Mouse (Mus musculus): ENCODE results near the gene Samd8. TPM values are rescaled to one million over a fixed set of nuclear protein-coding genes. Genes with fewer than 3 reads are reported as not detected.

Gene Samd8
- polyA plus RNA-seq, 1 experiment from 2014 or later: 10.6 TPM

DNA sequence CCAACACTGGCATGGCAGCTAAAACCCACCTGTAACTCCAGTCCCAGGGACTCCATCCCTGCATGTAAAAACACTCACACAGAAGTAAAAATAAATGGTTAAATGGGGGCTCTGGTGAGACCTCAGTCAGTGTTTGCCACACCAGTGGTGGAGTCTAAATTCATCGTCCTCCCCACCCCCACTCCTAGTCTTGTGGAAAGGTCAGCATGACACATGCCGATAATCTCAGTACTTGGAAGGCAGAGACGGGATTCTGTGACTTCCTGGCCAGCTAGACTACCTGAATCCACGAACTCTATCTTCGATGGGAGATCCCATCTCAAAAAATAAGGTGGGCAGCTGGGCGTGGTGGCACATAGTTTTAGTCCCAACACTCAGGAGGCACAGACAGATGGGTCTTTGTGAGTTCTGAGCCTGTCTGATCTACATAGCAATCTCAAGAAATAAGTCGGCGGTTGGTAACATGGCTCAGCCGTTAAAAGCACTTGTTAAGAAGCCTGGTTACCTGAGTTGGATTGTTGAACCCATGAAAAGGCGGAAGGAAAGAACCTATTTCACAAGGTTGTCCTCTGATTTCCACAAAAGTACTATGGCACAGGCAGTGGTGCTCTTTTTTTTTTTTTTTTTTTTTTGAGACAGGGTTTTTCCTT lies 61.5 kb downstream of the Samd8 start:
- WGBS: 88% methylated on average over 10 of the region's 10 CpGs
- no peak overlapping the region for H3K4me2 ChIP-seq (ENCODE audit: low read length)
- H3K9me3 ChIP-seq (ENCODE audit: control insufficient read depth, low read length): no peaks in the 10 kb centered on the region
- H3K36me3 ChIP-seq (ENCODE audit: control insufficient read depth, insufficient read depth, low read length): no peaks in the 10 kb centered on the region
- no peak overlapping the region for H3K9ac ChIP-seq (ENCODE audit: low read length)
- H3K27me3 ChIP-seq (replicated peaks; ENCODE audit: control insufficient read depth, insufficient read depth, low read length): no peaks in the 10 kb centered on the region
- H3K27ac ChIP-seq (ENCODE audit: low read depth): no peak overlapping the region
- DNase-seq (ENCODE audit: low spot score) (no peak), ATAC-seq (replicated peaks; ENCODE audit: low FRiP score, low TSS enrichment, low read depth) (no peak)
- H3K4me3 ChIP-seq (ENCODE audit: low read depth, low read length): no peak overlapping the region
- H3K4me1 ChIP-seq (replicated peaks; ENCODE audit: control insufficient read depth, insufficient read depth, low read length): 0 out of 2 replicates have a peak, but pooled peaks cover 4% of the 10 kb centered on the region

DNA sequence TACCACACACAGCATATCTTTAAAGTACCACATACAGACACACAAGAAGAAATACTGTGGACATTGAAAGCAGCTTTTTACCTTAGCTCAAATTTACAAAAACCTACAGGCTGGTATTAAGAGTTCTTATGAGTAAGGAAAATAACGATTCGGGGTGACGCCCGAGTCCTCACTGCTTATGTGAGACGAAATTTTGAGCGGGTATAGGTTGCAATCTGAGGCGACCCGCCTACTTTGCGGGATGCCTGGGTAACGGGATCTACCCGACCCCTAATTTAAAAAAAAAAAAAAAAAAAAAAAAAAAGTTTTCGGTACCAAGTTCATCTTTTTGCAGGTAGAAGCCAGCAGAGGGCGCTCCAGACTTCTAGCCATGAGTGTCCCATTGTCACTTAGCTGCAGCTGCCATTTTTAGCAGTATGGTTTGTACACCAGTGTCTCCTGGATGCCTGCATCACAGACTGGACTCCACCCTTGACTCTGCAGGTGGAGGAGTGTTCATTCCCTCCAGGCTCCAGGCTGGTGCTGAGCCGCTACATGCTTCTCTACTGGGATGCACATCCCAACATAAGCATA lies 62.3 kb downstream of the Samd8 start:
- ATAC-seq (replicated peaks; ENCODE audit: low FRiP score, low TSS enrichment, low read depth) (no peak; the same call in 1 of the 2 replicates), DNase-seq (ENCODE audit: low spot score) (peak; percentile 72)
- 24% methylated on average over 14 of the region's 14 CpGs for WGBS
- Histone ChIP-seq H3K4me1 (replicated peaks; ENCODE audit: control insufficient read depth, insufficient read depth, low read length) (0 out of 2 replicates have a peak, but pooled peaks cover 5% of the 10 kb centered on the region), H3K9ac (ENCODE audit: low read length) (no peak overlapping the region), H3K36me3 (ENCODE audit: control insufficient read depth, insufficient read depth, low read length) (no peaks in the 10 kb centered on the region), H3K4me3 (ENCODE audit: low read depth, low read length) (no peak overlapping the region), H3K27ac (ENCODE audit: low read depth) (no peak overlapping the region), H3K9me3 (ENCODE audit: control insufficient read depth, low read length) (no peaks in the 10 kb centered on the region), H3K4me2 (ENCODE audit: low read length) (no peak overlapping the region), H3K27me3 (replicated peaks; ENCODE audit: control insufficient read depth, insufficient read depth, low read length) (no peaks in the 10 kb centered on the region)

DNA sequence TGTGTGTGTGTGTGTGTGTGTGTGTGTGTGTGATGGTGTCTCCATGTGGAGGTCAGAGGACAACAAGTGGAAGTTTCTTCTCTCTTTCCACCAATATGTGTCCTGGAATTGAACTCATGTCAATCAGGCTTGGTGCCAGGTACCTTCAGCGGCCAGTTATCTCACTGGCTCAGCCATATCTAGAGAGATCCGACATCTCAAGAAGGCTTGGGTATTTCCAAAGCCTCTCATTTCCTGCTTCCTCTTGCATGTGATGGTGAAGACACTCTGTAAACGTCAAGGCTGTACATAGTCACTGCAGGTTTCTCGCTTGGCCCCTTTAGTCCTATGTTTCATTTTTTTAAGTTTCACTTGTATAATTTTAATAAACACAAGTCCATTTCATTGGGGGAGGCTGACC lies 62.9 kb downstream of the Samd8 start:
- H3K27ac ChIP-seq (ENCODE audit: low read depth): no peak overlapping the region
- no peaks in the 10 kb centered on the region for H3K9me3 ChIP-seq (ENCODE audit: control insufficient read depth, low read length)
- WGBS: 68% methylated on average over 4 of the region's 4 CpGs
- no peak overlapping the region for H3K4me2 ChIP-seq (ENCODE audit: low read length)
- DNase-seq (ENCODE audit: low spot score) (no peak), ATAC-seq (replicated peaks; ENCODE audit: low FRiP score, low TSS enrichment, low read depth) (no peak)
- H3K36me3 ChIP-seq (ENCODE audit: control insufficient read depth, insufficient read depth, low read length): no peaks in the 10 kb centered on the region
- no peaks in the 10 kb centered on the region for H3K27me3 ChIP-seq (replicated peaks; ENCODE audit: control insufficient read depth, insufficient read depth, low read length)
- no peak overlapping the region for H3K4me3 ChIP-seq (ENCODE audit: low read depth, low read length)
- H3K9ac ChIP-seq (ENCODE audit: low read length): no peak overlapping the region
- 0 out of 2 replicates have a peak, but pooled peaks cover 5% of the 10 kb centered on the region for H3K4me1 ChIP-seq (replicated peaks; ENCODE audit: control insufficient read depth, insufficient read depth, low read length)

DNA sequence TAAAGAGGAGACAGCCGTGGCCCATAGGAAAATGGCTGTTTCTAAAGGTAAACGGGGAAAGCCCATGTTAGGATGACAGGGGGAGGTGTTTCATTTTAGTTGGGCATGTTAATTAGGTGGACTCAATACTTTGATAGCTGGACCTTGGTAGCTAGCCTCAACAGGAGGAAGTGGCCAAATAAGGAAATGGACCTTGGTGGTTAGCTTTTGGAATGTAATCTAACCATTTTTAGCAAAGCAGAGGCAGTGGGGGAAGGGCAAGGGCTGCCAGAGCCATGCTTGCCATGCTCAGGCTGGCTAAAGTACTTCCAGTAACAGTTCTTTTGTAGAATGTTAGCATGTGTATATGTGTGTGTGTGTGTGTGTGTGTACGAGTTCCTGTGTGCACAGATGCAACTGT lies 63.5 kb downstream of the Samd8 start:
- whole genome bisulfite sequencing: 93% methylated on average over 3 of the region's 3 CpGs
- no peak overlapping the region for H3K9ac ChIP-seq (ENCODE audit: low read length)
- H3K4me3 ChIP-seq (ENCODE audit: low read depth, low read length): no peak overlapping the region
- DNase-seq (ENCODE audit: low spot score): no peak
- H3K36me3 ChIP-seq (ENCODE audit: control insufficient read depth, insufficient read depth, low read length): no peaks in the 10 kb centered on the region
- no peak overlapping the region for H3K4me2 ChIP-seq (ENCODE audit: low read length)
- no peaks in the 10 kb centered on the region for H3K9me3 ChIP-seq (ENCODE audit: control insufficient read depth, low read length)
- H3K27me3 ChIP-seq (replicated peaks; ENCODE audit: control insufficient read depth, insufficient read depth, low read length): no peaks in the 10 kb centered on the region
- H3K27ac ChIP-seq (ENCODE audit: low read depth): no peak overlapping the region
- no peak for ATAC-seq (replicated peaks; ENCODE audit: low FRiP score, low TSS enrichment, low read depth)
- H3K4me1 ChIP-seq (replicated peaks; ENCODE audit: control insufficient read depth, insufficient read depth, low read length): 0 out of 2 replicates have a peak, but pooled peaks cover 5% of the 10 kb centered on the region

DNA sequence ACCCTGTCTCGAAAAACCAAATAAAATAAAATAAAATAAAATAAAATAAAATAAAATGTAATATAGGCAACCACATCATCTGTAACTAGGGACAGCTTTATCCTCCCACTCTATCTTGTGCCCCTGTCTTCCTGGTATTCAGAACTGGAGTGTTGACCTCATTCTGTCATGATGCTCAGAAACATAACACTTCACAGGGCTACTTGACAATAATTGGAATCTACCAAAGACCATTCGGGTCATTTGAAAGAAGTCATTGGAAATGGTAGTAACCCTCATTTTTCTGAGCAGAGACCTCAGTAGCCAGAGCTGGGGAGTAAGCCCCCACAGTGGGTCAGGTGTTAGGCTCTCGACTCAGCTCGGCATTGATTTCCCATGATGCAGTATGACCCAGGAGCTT lies 64.3 kb downstream of the Samd8 start:
- DNase-seq (ENCODE audit: low spot score) (no peak), ATAC-seq (replicated peaks; ENCODE audit: low FRiP score, low TSS enrichment, low read depth) (no peak)
- Histone ChIP-seq H3K4me2 (ENCODE audit: low read length) (no peak overlapping the region), H3K9me3 (ENCODE audit: control insufficient read depth, low read length) (no peaks in the 10 kb centered on the region), H3K9ac (ENCODE audit: low read length) (no peak overlapping the region), H3K36me3 (ENCODE audit: control insufficient read depth, insufficient read depth, low read length) (no peaks in the 10 kb centered on the region), H3K27me3 (replicated peaks; ENCODE audit: control insufficient read depth, insufficient read depth, low read length) (no peaks in the 10 kb centered on the region), H3K27ac (ENCODE audit: low read depth) (no peak overlapping the region), H3K4me3 (ENCODE audit: low read depth, low read length) (no peak overlapping the region), H3K4me1 (replicated peaks; ENCODE audit: control insufficient read depth, insufficient read depth, low read length) (0 out of 2 replicates have a peak, but pooled peaks cover 5% of the 10 kb centered on the region)
- 95% methylated on average over 4 of the region's 4 CpGs for WGBS

DNA sequence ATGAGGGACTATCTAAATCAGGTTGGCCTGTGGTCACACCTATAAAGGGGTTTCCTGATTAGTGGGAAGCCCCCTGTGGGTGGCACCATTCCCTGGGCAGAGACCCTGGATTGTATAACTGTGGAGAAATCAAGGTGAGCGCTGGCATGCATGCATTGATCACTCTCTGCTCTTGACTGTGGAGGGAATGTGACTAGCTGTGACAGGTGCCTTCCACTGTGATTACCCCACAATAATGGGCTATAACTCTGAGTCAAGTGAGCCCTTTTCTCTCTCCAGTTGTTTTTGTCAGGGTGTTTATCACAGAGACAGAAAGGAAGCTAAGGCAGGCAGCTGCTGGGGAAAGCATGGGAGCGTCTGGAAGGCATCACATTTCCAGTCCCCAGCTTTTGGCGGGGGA lies 65.9 kb downstream of the Samd8 start:
- Histone ChIP-seq H3K4me1 (replicated peaks; ENCODE audit: control insufficient read depth, insufficient read depth, low read length) (0 out of 2 replicates have a peak, but pooled peaks cover 5% of the 10 kb centered on the region), H3K27ac (ENCODE audit: low read depth) (no peak overlapping the region), H3K9ac (ENCODE audit: low read length) (no peak overlapping the region), H3K27me3 (replicated peaks; ENCODE audit: control insufficient read depth, insufficient read depth, low read length) (no peaks in the 10 kb centered on the region), H3K4me3 (ENCODE audit: low read depth, low read length) (no peak overlapping the region), H3K9me3 (ENCODE audit: control insufficient read depth, low read length) (no peaks in the 10 kb centered on the region), H3K4me2 (ENCODE audit: low read length) (no peak overlapping the region), H3K36me3 (ENCODE audit: control insufficient read depth, insufficient read depth, low read length) (no peaks in the 10 kb centered on the region)
- no peak for ATAC-seq (replicated peaks; ENCODE audit: low FRiP score, low TSS enrichment, low read depth)
- DNase-seq (ENCODE audit: low spot score): no peak
- 44% methylated on average over 3 of the region's 3 CpGs for WGBS

DNA sequence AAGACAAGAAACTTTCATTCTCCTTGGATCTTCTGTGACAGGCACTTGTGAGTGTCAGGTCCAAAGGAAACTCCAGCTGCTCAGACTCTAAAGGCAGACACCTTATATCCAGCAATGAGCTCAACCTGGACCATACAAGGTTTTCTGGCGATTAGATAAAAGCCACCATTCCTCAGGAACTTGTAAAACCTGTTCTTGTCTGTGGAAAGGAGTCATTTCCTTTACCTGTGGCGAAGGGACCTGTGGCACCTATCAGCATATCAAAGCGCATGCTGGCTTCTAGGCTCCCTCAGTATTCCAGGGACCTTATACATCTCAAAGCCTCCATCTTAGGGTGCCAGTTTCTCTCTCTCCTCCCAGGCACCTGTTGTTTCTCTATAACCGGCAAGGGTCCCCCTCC lies 67.1 kb downstream of the Samd8 start:
- DNase-seq (ENCODE audit: low spot score): no peak
- no peak overlapping the region for H3K4me3 ChIP-seq (ENCODE audit: low read depth, low read length)
- H3K27ac ChIP-seq (ENCODE audit: low read depth): no peak overlapping the region
- no peaks in the 10 kb centered on the region for H3K36me3 ChIP-seq (ENCODE audit: control insufficient read depth, insufficient read depth, low read length)
- peaks cover 5% of the 10 kb centered on the region; the same call in 1 of the 2 replicates for H3K4me1 ChIP-seq (replicated peaks; ENCODE audit: control insufficient read depth, insufficient read depth, low read length)
- no peak; the same call in 1 of the 2 replicates for ATAC-seq (replicated peaks; ENCODE audit: low FRiP score, low TSS enrichment, low read depth)
- WGBS: 39% methylated on average over 4 of the region's 4 CpGs
- no peak overlapping the region for H3K9ac ChIP-seq (ENCODE audit: low read length)
- no peaks in the 10 kb centered on the region for H3K27me3 ChIP-seq (replicated peaks; ENCODE audit: control insufficient read depth, insufficient read depth, low read length)
- no peak overlapping the region for H3K4me2 ChIP-seq (ENCODE audit: low read length)
- no peaks in the 10 kb centered on the region for H3K9me3 ChIP-seq (ENCODE audit: control insufficient read depth, low read length)

DNA sequence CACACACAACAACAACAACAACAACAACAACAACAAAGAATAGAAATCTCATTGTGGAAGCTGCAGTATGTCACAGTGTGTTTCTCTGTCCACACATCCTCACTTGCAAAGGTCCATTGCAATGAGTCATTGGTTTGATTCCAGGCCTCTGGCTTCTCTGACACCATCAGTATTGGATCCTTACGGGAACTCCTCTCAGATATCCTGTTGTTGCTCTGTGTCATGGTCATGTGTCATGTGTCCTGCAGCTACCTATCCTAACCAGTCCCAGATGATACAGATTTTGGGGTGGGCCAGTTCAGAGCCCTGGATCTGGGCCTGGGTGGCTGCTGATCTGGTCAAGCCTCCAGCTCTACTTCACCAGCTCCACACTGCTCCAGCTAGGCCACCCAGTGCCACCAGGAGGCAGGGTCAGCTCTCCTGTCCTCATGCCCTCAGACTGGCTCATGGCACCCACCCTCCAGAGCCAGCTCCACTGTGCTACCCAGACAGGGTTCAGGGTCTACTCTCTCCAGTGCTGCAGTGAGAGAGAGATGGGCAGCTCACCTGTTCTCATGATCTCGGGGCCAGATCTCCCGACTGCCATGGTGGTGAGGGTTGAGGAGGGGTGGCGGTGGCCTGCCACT lies 70.7 kb downstream of the Samd8 start:
- Histone ChIP-seq H3K9me3 (ENCODE audit: control insufficient read depth, low read length) (no peaks in the 10 kb centered on the region), H3K27ac (ENCODE audit: low read depth) (no peak overlapping the region), H3K4me2 (ENCODE audit: low read length) (no peak overlapping the region), H3K4me1 (replicated peaks; ENCODE audit: control insufficient read depth, insufficient read depth, low read length) (peaks cover 18% of the 10 kb centered on the region), H3K36me3 (ENCODE audit: control insufficient read depth, insufficient read depth, low read length) (no peaks in the 10 kb centered on the region), H3K9ac (ENCODE audit: low read length) (no peak overlapping the region), H3K27me3 (replicated peaks; ENCODE audit: control insufficient read depth, insufficient read depth, low read length) (no peaks in the 10 kb centered on the region), H3K4me3 (ENCODE audit: low read depth, low read length) (no peak overlapping the region)
- ATAC-seq (replicated peaks; ENCODE audit: low FRiP score, low TSS enrichment, low read depth): no peak
- DNase-seq (ENCODE audit: low spot score): no peak
- 86% methylated on average over 4 of the region's 4 CpGs for WGBS

Data from intestine, embryonic 14.5 days (tissue).